Mouse (Mus musculus): ENCODE measurements around the gene Ccr1. TPM values are rescaled to one million over a fixed set of nuclear protein-coding genes. Genes with fewer than 3 reads are reported as not detected.
"Not testable (repeated sequence)": the region's sequence is repeated elsewhere in the genome, so short reads cannot be mapped to it uniquely, and the experiment has no call there.

Ccr1 gene
- polyA plus RNA-seq, 1 experiment from 2014 or later, result 0.98 TPM

- Histone ChIP-seq H3K9ac (no peak overlapping the region), H3K4me3 (no peak overlapping the region), H3K4me2 (no peak overlapping the region), H3K27me3 (replicated peaks) (no peaks in the 10 kb centered on the region), H3K36me3 (no peaks in the 10 kb centered on the region), H3K9me3 (replicated peaks) (no peaks in the 10 kb centered on the region), H3K27ac (ENCODE audit: poor library complexity, severe bottlenecking) (no peak overlapping the region), H3K4me1 (replicated peaks) (no peaks in the 10 kb centered on the region)
- 70% methylated on average over 1 of the region's 1 CpGs for WGBS
- no peak for ATAC-seq (ENCODE audit: insufficient number of reproducible peaks, low FRiP score)
Measured at GRCm38 (mm10) chr9:123982720-123983119, 14.2 kb upstream of the Ccr1 start.

- H3K4me1 ChIP-seq (replicated peaks), result no peaks in the 10 kb centered on the region
- no peaks in the 10 kb centered on the region for H3K27me3 ChIP-seq (replicated peaks)
- WGBS, result 68% methylated on average over 4 of the region's 4 CpGs
- peak; percentile 69 for ATAC-seq (ENCODE audit: insufficient number of reproducible peaks, low FRiP score)
- H3K36me3 ChIP-seq, result no peaks in the 10 kb centered on the region
- no peak overlapping the region for H3K9ac ChIP-seq
- no peaks in the 10 kb centered on the region for H3K9me3 ChIP-seq (replicated peaks)
- H3K27ac ChIP-seq (ENCODE audit: poor library complexity, severe bottlenecking), result no peak overlapping the region
- no peak overlapping the region for H3K4me3 ChIP-seq
- H3K4me2 ChIP-seq, result no peak overlapping the region
Measured at GRCm38 (mm10) chr9:123981909-123982308, 13.4 kb upstream of the Ccr1 start.

GRCm38 (mm10) chr9:123980858-123981475 lies 12.5 kb upstream of the Ccr1 start:
- H3K4me3 ChIP-seq; H3K27me3 ChIP-seq (replicated peaks); H3K27ac ChIP-seq (ENCODE audit: poor library complexity, severe bottlenecking); H3K9me3 ChIP-seq (replicated peaks); H3K9ac ChIP-seq; H3K4me1 ChIP-seq (replicated peaks); H3K4me2 ChIP-seq; H3K36me3 ChIP-seq: not testable (repeated sequence)
- WGBS, result no CpG with 5 or more reads among the region's 3 CpGs
- peak; percentile 51; the same call in 1 of the 2 replicates for ATAC-seq (ENCODE audit: insufficient number of reproducible peaks, low FRiP score)

- Histone ChIP-seq H3K36me3 (no peaks in the 10 kb centered on the region), H3K9ac (no peak within 1 kb of the TSS), H3K4me1 (replicated peaks) (no peaks in the 10 kb centered on the region), H3K4me2 (no peak within 1 kb of the TSS), H3K27ac (ENCODE audit: poor library complexity, severe bottlenecking) (no peak within 1 kb of the TSS), H3K4me3 (no peak within 1 kb of the TSS), H3K9me3 (replicated peaks) (no peaks in the 10 kb centered on the region), H3K27me3 (replicated peaks) (no peaks in the 10 kb centered on the region)
- no peak for ATAC-seq (ENCODE audit: insufficient number of reproducible peaks, low FRiP score)
- WGBS, result 70% methylated on average over 1 of the region's 1 CpGs
Measured at GRCm38 (mm10) chr9:123978308-123978707, 9.8 kb upstream of the Ccr1 start, which contains the start of gene Ccr1l1. TSS of gene Ccr1l1 (minus strand) at chr9:123978408.

GRCm38 (mm10) chr9:123976876-123977663 lies 8.6 kb upstream of the Ccr1 start:
- no peak overlapping the region for H3K27ac ChIP-seq (ENCODE audit: poor library complexity, severe bottlenecking)
- ATAC-seq (ENCODE audit: insufficient number of reproducible peaks, low FRiP score), result no peak
- H3K4me2 ChIP-seq, result no peak overlapping the region
- H3K27me3 ChIP-seq (replicated peaks), result no peaks in the 10 kb centered on the region
- H3K36me3 ChIP-seq, result no peaks in the 10 kb centered on the region
- H3K9ac ChIP-seq, result no peak overlapping the region
- no peaks in the 10 kb centered on the region for H3K9me3 ChIP-seq (replicated peaks)
- 75% methylated on average over 9 of the region's 9 CpGs for WGBS
- H3K4me1 ChIP-seq (replicated peaks), result no peaks in the 10 kb centered on the region
- no peak overlapping the region for H3K4me3 ChIP-seq

GRCm38 (mm10) chr9:123975630-123976029 lies 7.1 kb upstream of the Ccr1 start:
- Histone ChIP-seq H3K27ac (ENCODE audit: poor library complexity, severe bottlenecking) (no peak overlapping the region), H3K9ac (no peak overlapping the region), H3K27me3 (replicated peaks) (no peaks in the 10 kb centered on the region), H3K4me2 (no peak overlapping the region), H3K4me3 (no peak overlapping the region), H3K36me3 (no peaks in the 10 kb centered on the region), H3K4me1 (replicated peaks) (no peaks in the 10 kb centered on the region), H3K9me3 (replicated peaks) (no peaks in the 10 kb centered on the region)
- WGBS, result 64% methylated on average over 2 of the region's 2 CpGs
- no peak for ATAC-seq (ENCODE audit: insufficient number of reproducible peaks, low FRiP score)

- ATAC-seq (ENCODE audit: insufficient number of reproducible peaks, low FRiP score); H3K9ac ChIP-seq; H3K4me3 ChIP-seq; H3K36me3 ChIP-seq; H3K27ac ChIP-seq (ENCODE audit: poor library complexity, severe bottlenecking); H3K4me1 ChIP-seq (replicated peaks); H3K9me3 ChIP-seq (replicated peaks); H3K4me2 ChIP-seq; H3K27me3 ChIP-seq (replicated peaks): not testable (repeated sequence)
- WGBS, result 56% methylated on average over 1 of the region's 4 CpGs
Measured at GRCm38 (mm10) chr9:123966858-123967495, 1.5 kb downstream of the Ccr1 start.

- Histone ChIP-seq H3K4me2 (no peak overlapping the region), H3K27ac (ENCODE audit: poor library complexity, severe bottlenecking) (no peak overlapping the region), H3K27me3 (replicated peaks) (no peaks in the 10 kb centered on the region), H3K4me3 (no peak overlapping the region), H3K4me1 (replicated peaks) (no peaks in the 10 kb centered on the region), H3K36me3 (no peaks in the 10 kb centered on the region), H3K9me3 (replicated peaks) (no peaks in the 10 kb centered on the region), H3K9ac (no peak overlapping the region)
- no peak for ATAC-seq (ENCODE audit: insufficient number of reproducible peaks, low FRiP score)
- 71% methylated on average over 3 of the region's 3 CpGs for WGBS
Measured at GRCm38 (mm10) chr9:123964776-123965175, 3.7 kb downstream of the Ccr1 start.

GRCm38 (mm10) chr9:123960161-123960560 lies 8.3 kb downstream of the Ccr1 start:
- Histone ChIP-seq H3K27me3 (replicated peaks) (no peaks in the 10 kb centered on the region), H3K4me1 (replicated peaks) (no peaks in the 10 kb centered on the region), H3K4me3 (no peak overlapping the region), H3K4me2 (no peak overlapping the region), H3K9me3 (replicated peaks) (no peaks in the 10 kb centered on the region), H3K27ac (ENCODE audit: poor library complexity, severe bottlenecking) (no peak overlapping the region), H3K36me3 (no peaks in the 10 kb centered on the region), H3K9ac (no peak overlapping the region)
- no peak for ATAC-seq (ENCODE audit: insufficient number of reproducible peaks, low FRiP score)
- 77% methylated on average over 1 of the region's 1 CpGs for WGBS

GRCm38 (mm10) chr9:123957911-123958413 lies 10.5 kb downstream of the Ccr1 start:
- Histone ChIP-seq H3K4me1 (replicated peaks) (no peaks in the 10 kb centered on the region), H3K9ac (no peak overlapping the region), H3K4me2 (no peak overlapping the region), H3K27me3 (replicated peaks) (no peaks in the 10 kb centered on the region), H3K9me3 (replicated peaks) (no peaks in the 10 kb centered on the region), H3K4me3 (no peak overlapping the region), H3K36me3 (no peaks in the 10 kb centered on the region), H3K27ac (ENCODE audit: poor library complexity, severe bottlenecking) (no peak overlapping the region)
- 46% methylated on average over 3 of the region's 3 CpGs for WGBS
- ATAC-seq (ENCODE audit: insufficient number of reproducible peaks, low FRiP score), result peak; percentile 82

GRCm38 (mm10) chr9:123956892-123957291 lies 11.6 kb downstream of the Ccr1 start:
- no peak for ATAC-seq (ENCODE audit: insufficient number of reproducible peaks, low FRiP score)
- no peak overlapping the region for H3K4me2 ChIP-seq
- H3K9ac ChIP-seq, result no peak overlapping the region
- H3K27ac ChIP-seq (ENCODE audit: poor library complexity, severe bottlenecking), result no peak overlapping the region
- no peaks in the 10 kb centered on the region for H3K27me3 ChIP-seq (replicated peaks)
- 67% methylated on average over 1 of the region's 1 CpGs for WGBS
- H3K4me1 ChIP-seq (replicated peaks), result no peaks in the 10 kb centered on the region
- no peak overlapping the region for H3K4me3 ChIP-seq
- H3K36me3 ChIP-seq, result no peaks in the 10 kb centered on the region
- H3K9me3 ChIP-seq (replicated peaks), result no peaks in the 10 kb centered on the region

Data from heart, embryonic 12.5 days (tissue).